Mouse (Mus musculus): Measurements from ENCODE around the gene Osbpl9. TPM values are rescaled to one million over a fixed set of nuclear protein-coding genes. Genes with fewer than 3 reads are reported as not detected.
A peak's percentile ranks its signal among the peaks of the same experiment; 100 is the strongest.

Gene Osbpl9
- polyA plus RNA-seq, 1 experiment from 2014 or later: 61.1 TPM

DNA sequence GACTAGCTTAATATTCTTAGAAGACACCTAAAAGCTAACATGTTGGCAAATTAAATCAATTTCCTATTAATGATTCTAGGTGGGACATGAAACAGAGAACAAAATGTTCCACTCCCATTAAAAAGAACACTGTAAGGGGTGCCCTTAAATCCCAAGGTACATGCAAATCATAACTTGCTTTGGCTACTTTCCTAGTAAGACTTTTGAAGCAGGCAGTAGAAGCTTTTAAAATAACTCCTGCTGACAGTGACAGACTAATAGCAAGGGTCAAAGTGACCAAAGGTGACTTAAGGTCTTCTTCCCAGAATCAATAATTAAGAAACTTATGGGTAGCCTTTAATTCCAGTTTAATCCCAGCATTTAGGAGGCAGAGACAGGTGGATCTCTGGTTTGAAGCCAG, 95.5 kb downstream of the Osbpl9 start:
- Histone ChIP-seq H3K27ac (ENCODE audit: low read depth, low read length) (no peak overlapping the region), H3K9ac (ENCODE audit: low read depth, low read length) (no peak overlapping the region), H3K27me3 (ENCODE audit: control insufficient read depth, insufficient read depth, low read length) (no peaks in the 10 kb centered on the region), H3K9me3 (ENCODE audit: control insufficient read depth, low read length) (no peaks in the 10 kb centered on the region), H3K4me3 (ENCODE audit: low read length) (no peak overlapping the region), H3K36me3 (ENCODE audit: control insufficient read depth, insufficient read depth, low read length) (0 out of 2 replicates have a peak, but pooled peaks cover under 1% of the 10 kb centered on the region), H3K4me2 (replicated peaks; ENCODE audit: low read depth, low read length) (no peak overlapping the region), H3K4me1 (ENCODE audit: control insufficient read depth, insufficient read depth, low read length) (peaks cover 3% of the 10 kb centered on the region; the same call in 1 of the 2 replicates)
- no peak for ATAC-seq (ENCODE audit: low FRiP score, low TSS enrichment)

DNA sequence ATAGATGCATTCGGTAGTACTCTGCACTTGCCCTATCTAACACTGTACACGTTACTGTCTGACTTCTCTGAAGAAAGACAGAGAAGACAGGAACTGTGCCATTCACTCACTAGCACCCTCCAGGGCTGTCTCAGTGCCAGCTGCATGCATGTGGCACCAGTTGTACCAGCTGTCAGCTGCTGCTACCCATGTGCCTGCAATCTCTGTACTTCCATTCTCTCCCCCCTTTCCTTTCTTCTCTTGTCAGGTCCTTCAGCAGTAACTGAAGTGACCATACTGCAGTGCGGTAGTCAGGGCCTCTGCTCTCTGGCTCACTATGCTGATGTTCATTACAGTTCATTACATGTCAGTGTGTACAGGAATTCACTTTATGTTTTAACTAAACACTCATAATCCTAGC, 96.0 kb downstream of the Osbpl9 start:
- H3K36me3 ChIP-seq (ENCODE audit: control insufficient read depth, insufficient read depth, low read length): peaks cover 6% of the 10 kb centered on the region; the same call in 1 of the 2 replicates
- no peaks in the 10 kb centered on the region for H3K27me3 ChIP-seq (ENCODE audit: control insufficient read depth, insufficient read depth, low read length)
- no peak for ATAC-seq (ENCODE audit: low FRiP score, low TSS enrichment)
- WGBS: 85% methylated on average over 3 of the region's 3 CpGs
- H3K27ac ChIP-seq (ENCODE audit: low read depth, low read length): no peak overlapping the region
- H3K9ac ChIP-seq (ENCODE audit: low read depth, low read length): no peak overlapping the region
- H3K9me3 ChIP-seq (ENCODE audit: control insufficient read depth, low read length): no peaks in the 10 kb centered on the region
- H3K4me2 ChIP-seq (replicated peaks; ENCODE audit: low read depth, low read length): no peak overlapping the region
- no peak overlapping the region for H3K4me3 ChIP-seq (ENCODE audit: low read length)
- H3K4me1 ChIP-seq (ENCODE audit: control insufficient read depth, insufficient read depth, low read length): peaks cover 3% of the 10 kb centered on the region; the same call in 1 of the 2 replicates

DNA sequence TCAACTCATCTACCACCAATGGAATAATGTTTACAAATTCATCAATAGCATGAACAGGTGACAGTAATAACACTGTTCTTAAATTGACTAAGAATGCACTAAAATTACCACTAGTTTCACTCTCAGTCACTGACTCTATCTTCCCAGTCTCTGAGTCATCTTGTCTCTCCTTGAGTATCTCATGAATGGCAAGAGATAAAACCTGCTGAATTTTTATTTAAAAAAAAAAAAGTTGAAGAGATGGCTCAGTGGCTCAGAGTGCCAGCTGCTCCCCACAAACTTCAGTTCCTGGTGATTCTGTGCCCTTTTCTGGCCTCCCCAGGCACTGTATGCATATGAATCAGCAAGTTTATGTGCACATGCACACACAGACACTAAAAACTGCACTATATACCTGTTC, 96.8 kb downstream of the Osbpl9 start:
- Histone ChIP-seq H3K9me3 (ENCODE audit: control insufficient read depth, low read length) (no peaks in the 10 kb centered on the region), H3K27me3 (ENCODE audit: control insufficient read depth, insufficient read depth, low read length) (no peaks in the 10 kb centered on the region), H3K4me3 (ENCODE audit: low read length) (no peak overlapping the region), H3K36me3 (ENCODE audit: control insufficient read depth, insufficient read depth, low read length) (peaks cover 6% of the 10 kb centered on the region; the same call in 1 of the 2 replicates), H3K4me1 (ENCODE audit: control insufficient read depth, insufficient read depth, low read length) (peaks cover 3% of the 10 kb centered on the region; the same call in 1 of the 2 replicates), H3K4me2 (replicated peaks; ENCODE audit: low read depth, low read length) (no peak overlapping the region), H3K9ac (ENCODE audit: low read depth, low read length) (no peak overlapping the region), H3K27ac (ENCODE audit: low read depth, low read length) (no peak overlapping the region)
- no peak for ATAC-seq (ENCODE audit: low FRiP score, low TSS enrichment)

DNA sequence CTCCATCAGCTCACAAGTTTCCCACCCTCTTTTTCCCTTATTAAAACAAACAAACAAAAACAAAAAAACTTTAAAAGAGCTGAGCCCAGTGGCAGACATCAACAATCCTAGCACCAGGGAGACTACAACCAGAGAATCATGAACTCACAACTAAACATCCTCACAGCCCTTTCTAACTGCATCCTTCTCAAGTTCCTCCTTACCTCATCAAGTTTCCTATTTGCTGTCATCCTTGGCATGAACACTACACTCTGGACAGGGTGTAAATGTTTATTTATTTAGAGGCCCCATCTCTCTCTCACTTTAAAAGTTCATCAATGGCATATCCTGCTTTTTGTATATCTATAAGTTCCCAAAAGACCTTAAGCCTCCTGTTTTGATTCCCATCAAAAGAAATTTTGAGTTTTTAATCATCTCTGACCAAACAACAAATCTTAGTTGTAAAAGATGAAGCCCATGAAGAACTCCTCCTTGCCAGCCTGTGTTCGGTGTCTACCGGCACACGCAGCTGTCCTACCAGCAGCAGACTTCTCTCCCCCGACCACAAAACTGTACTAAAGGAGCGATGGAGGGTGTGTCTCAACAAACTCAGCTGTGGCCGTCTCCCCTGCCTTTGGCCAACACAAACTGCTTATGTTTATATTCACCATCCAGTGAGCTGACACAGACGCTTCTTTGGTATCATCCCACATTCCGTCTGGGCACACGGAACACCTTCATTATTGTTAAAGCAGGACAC, 98.8 kb downstream of the Osbpl9 start:
- Histone ChIP-seq H3K9ac (ENCODE audit: low read depth, low read length) (no peak overlapping the region), H3K36me3 (ENCODE audit: control insufficient read depth, insufficient read depth, low read length) (peaks cover 6% of the 10 kb centered on the region; the same call in 1 of the 2 replicates), H3K4me2 (replicated peaks; ENCODE audit: low read depth, low read length) (no peak overlapping the region; the same call in 1 of the 2 replicates), H3K4me3 (ENCODE audit: low read length) (no peak overlapping the region), H3K27ac (ENCODE audit: low read depth, low read length) (no peak overlapping the region), H3K9me3 (ENCODE audit: control insufficient read depth, low read length) (no peaks in the 10 kb centered on the region), H3K4me1 (ENCODE audit: control insufficient read depth, insufficient read depth, low read length) (peaks cover 3% of the 10 kb centered on the region; the same call in 1 of the 2 replicates), H3K27me3 (ENCODE audit: control insufficient read depth, insufficient read depth, low read length) (no peaks in the 10 kb centered on the region)
- ATAC-seq (ENCODE audit: low FRiP score, low TSS enrichment): peak; percentile 60; the same call in 1 of the 2 replicates
- WGBS: 40% methylated on average over 9 of the region's 9 CpGs

DNA sequence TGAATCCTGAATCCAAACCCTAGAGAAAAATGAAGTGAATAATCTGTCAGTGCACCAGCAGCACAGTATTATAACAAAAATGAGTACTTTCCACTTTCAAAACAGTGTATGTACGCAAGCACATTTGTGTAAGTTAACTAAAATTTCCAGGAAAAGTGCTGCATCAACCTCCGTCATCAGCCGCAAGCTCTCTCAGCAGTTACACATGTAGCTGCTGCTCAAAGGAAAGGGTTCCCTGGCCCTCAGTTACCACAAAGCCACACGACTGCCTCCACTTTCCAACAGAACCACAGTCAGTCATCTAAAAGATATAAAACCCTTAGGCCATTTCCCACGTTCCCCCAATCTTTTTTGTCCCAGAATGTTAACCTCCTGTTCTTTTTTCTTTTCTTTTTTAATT, 99.5 kb downstream of the Osbpl9 start:
- H3K9ac ChIP-seq (ENCODE audit: low read depth, low read length): no peak overlapping the region
- peaks cover 6% of the 10 kb centered on the region; the same call in 1 of the 2 replicates for H3K36me3 ChIP-seq (ENCODE audit: control insufficient read depth, insufficient read depth, low read length)
- H3K4me3 ChIP-seq (ENCODE audit: low read length): no peak overlapping the region
- peaks cover 3% of the 10 kb centered on the region; the same call in 1 of the 2 replicates for H3K4me1 ChIP-seq (ENCODE audit: control insufficient read depth, insufficient read depth, low read length)
- 83% methylated on average over 5 of the region's 5 CpGs for WGBS
- no peaks in the 10 kb centered on the region for H3K27me3 ChIP-seq (ENCODE audit: control insufficient read depth, insufficient read depth, low read length)
- no peak overlapping the region for H3K27ac ChIP-seq (ENCODE audit: low read depth, low read length)
- no peaks in the 10 kb centered on the region for H3K9me3 ChIP-seq (ENCODE audit: control insufficient read depth, low read length)
- ATAC-seq (ENCODE audit: low FRiP score, low TSS enrichment): no peak
- H3K4me2 ChIP-seq (replicated peaks; ENCODE audit: low read depth, low read length): no peak overlapping the region

DNA sequence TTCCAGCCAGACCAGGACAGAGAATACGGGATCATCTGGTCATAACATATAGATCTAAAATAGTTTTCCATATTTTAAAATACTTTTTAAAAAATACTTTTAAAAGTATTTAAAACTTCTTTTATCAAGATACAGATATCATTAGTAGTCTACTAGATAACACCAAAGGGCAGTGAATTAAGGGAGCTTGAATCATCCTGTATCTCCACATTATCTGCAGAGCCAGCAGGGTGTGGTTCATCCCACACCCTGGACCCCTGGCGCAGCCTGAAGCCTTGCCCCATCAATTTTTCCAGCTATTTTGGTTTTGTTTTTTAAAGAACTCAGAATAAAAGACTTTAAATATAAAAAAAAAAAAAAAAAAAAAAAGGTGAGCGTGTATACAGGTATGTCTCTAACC, 103.2 kb downstream of the Osbpl9 start:
- H3K36me3 ChIP-seq (ENCODE audit: control insufficient read depth, insufficient read depth, low read length): peaks cover 6% of the 10 kb centered on the region; the same call in 1 of the 2 replicates
- H3K9ac ChIP-seq (ENCODE audit: low read depth, low read length): no peak overlapping the region
- 95% methylated on average over 3 of the region's 3 CpGs for whole genome bisulfite sequencing
- H3K4me3 ChIP-seq (ENCODE audit: low read length): no peak overlapping the region
- H3K4me2 ChIP-seq (replicated peaks; ENCODE audit: low read depth, low read length): no peak overlapping the region
- no peak for ATAC-seq (ENCODE audit: low FRiP score, low TSS enrichment)
- no peaks in the 10 kb centered on the region for H3K9me3 ChIP-seq (ENCODE audit: control insufficient read depth, low read length)
- H3K27me3 ChIP-seq (ENCODE audit: control insufficient read depth, insufficient read depth, low read length): no peaks in the 10 kb centered on the region
- H3K4me1 ChIP-seq (ENCODE audit: control insufficient read depth, insufficient read depth, low read length): peaks cover 3% of the 10 kb centered on the region; the same call in 1 of the 2 replicates
- H3K27ac ChIP-seq (ENCODE audit: low read depth, low read length): no peak overlapping the region

DNA sequence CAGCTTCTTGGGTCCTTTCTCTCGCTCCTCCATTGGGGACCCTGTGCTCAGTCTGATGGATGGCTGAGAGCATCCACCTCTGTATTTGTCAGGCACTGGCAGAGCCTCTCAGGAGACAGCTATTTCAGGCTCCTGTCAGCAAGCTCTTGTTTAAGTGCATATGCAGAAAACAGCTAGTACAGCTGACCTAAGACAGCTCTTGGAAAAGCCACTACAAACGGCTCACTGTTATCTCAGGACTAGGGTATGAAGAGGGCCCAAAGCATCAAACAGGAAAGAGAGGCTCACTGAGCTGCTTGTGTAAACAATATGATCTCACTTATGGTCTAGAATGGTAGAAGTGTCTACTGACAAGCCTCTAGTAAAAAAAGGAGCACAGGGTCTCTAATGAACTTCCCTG, 107.8 kb downstream of the Osbpl9 start:
- no peak for ATAC-seq (ENCODE audit: low FRiP score, low TSS enrichment)

DNA sequence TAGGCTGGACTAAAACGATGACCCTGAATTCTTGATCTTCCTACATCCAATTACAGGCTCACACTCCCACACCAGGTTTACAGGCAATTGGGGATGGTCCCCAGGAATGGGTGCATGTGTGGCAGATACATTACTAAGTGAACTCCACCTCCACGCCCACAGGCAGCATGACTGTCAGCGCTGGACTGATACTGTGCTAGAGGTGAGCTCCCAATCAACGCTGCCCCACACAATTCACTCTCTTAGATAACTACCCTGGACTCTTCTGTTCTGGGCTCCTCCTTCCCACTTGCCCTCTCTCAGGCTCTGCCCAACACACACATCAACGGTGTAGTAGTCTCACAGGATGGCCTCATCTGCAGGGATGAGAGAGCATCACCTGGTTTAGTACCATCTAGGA, 109.7 kb downstream of the Osbpl9 start:
- H3K4me1 ChIP-seq (ENCODE audit: control insufficient read depth, insufficient read depth, low read length): 0 out of 2 replicates have a peak, but pooled peaks cover 6% of the 10 kb centered on the region
- no peaks in the 10 kb centered on the region for H3K9me3 ChIP-seq (ENCODE audit: control insufficient read depth, low read length)
- H3K4me2 ChIP-seq (replicated peaks; ENCODE audit: low read depth, low read length): no peak overlapping the region
- no peak overlapping the region for H3K4me3 ChIP-seq (ENCODE audit: low read length)
- WGBS: 82% methylated on average over 5 of the region's 5 CpGs
- H3K27ac ChIP-seq (ENCODE audit: low read depth, low read length): no peak overlapping the region
- H3K9ac ChIP-seq (ENCODE audit: low read depth, low read length): no peak overlapping the region
- ATAC-seq (ENCODE audit: low FRiP score, low TSS enrichment): no peak
- H3K36me3 ChIP-seq (ENCODE audit: control insufficient read depth, insufficient read depth, low read length): no peaks in the 10 kb centered on the region; the same call in 1 of the 2 replicates
- no peaks in the 10 kb centered on the region for H3K27me3 ChIP-seq (ENCODE audit: control insufficient read depth, insufficient read depth, low read length)

More for the DNA sequence above, 107.8 kb downstream of the Osbpl9 start:
- H3K4me1 ChIP-seq (ENCODE audit: control insufficient read depth, insufficient read depth, low read length): 0 out of 2 replicates have a peak, but pooled peaks cover 6% of the 10 kb centered on the region
- 67% methylated on average over 2 of the region's 2 CpGs for WGBS
- H3K9me3 ChIP-seq (ENCODE audit: control insufficient read depth, low read length): no peaks in the 10 kb centered on the region
- H3K4me3 ChIP-seq (ENCODE audit: low read length): no peak overlapping the region
- no peaks in the 10 kb centered on the region for H3K27me3 ChIP-seq (ENCODE audit: control insufficient read depth, insufficient read depth, low read length)
- no peak overlapping the region for H3K9ac ChIP-seq (ENCODE audit: low read depth, low read length)
- no peaks in the 10 kb centered on the region; the same call in 1 of the 2 replicates for H3K36me3 ChIP-seq (ENCODE audit: control insufficient read depth, insufficient read depth, low read length)
- H3K27ac ChIP-seq (ENCODE audit: low read depth, low read length): no peak overlapping the region
- no peak overlapping the region for H3K4me2 ChIP-seq (replicated peaks; ENCODE audit: low read depth, low read length)

DNA sequence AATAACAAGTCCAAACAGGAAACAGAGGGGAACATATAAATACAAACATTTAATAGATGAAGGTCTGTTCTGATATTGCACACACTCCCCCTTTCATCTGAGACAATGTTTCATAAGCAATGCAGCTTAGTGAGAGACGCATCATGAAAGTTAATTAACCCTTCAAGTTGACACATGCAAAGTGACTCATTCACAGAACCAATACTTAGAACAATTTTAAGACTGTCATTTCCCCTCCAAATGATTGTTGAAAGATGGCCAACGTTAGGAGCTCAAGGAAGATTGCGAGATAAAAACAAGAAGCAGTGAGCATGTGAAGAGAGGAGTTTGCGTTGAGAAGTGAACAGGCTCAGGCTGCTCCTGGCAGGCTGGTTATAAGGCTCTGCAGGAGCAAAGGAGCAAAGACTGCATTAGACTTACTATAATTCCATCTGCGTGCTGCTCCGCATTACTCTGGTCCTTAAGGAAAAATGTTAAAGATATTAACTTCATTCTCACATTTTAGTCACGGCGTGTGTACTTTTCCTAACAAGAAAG, 110.8 kb downstream of the Osbpl9 start:
- WGBS: 92% methylated on average over 8 of the region's 8 CpGs
- no peaks in the 10 kb centered on the region for H3K27me3 ChIP-seq (ENCODE audit: control insufficient read depth, insufficient read depth, low read length)
- no peak overlapping the region for H3K27ac ChIP-seq (ENCODE audit: low read depth, low read length)
- H3K4me1 ChIP-seq (ENCODE audit: control insufficient read depth, insufficient read depth, low read length): 0 out of 2 replicates have a peak, but pooled peaks cover 6% of the 10 kb centered on the region
- H3K4me3 ChIP-seq (ENCODE audit: low read length): no peak overlapping the region
- H3K9me3 ChIP-seq (ENCODE audit: control insufficient read depth, low read length): no peaks in the 10 kb centered on the region
- ATAC-seq (ENCODE audit: low FRiP score, low TSS enrichment): no peak
- H3K36me3 ChIP-seq (ENCODE audit: control insufficient read depth, insufficient read depth, low read length): no peaks in the 10 kb centered on the region; the same call in 1 of the 2 replicates
- no peak overlapping the region for H3K9ac ChIP-seq (ENCODE audit: low read depth, low read length)
- H3K4me2 ChIP-seq (replicated peaks; ENCODE audit: low read depth, low read length): no peak overlapping the region

Measured in kidney, embryonic 14.5 days (tissue).